Mouse (Mus musculus) embryonic facial prominence, embryonic 11.5 days (tissue): ENCODE measurements around the gene Calm5. TPM values are rescaled to one million over a fixed set of nuclear protein-coding genes. Genes with fewer than 3 reads are reported as not detected.

Experiments used
- ATAC-seq: fragments of 200-750 bp; cut with Nextera tagmentation; replicated peaks from 2 replicates; pipeline ENCODE4 v1.8.0; 2017; ENCODE audit warnings: low read depth; ENCODE audit not compliant: insufficient number of reproducible peaks, low FRiP score, low TSS enrichment
- DNase-seq: peaks from one replicate; pipeline ENCODE4 v3.0.0-alpha.2; 2015; ENCODE audit warnings: low spot score
- H3K27ac ChIP-seq: fragments of 300-500 bp; sonication (generic); replicated peaks from 2 replicates; pipeline ENCODE4 v1.5.1; 2014; ENCODE audit warnings: mild to moderate bottlenecking, low read depth, low read length, control low read depth
- H3K27me3 ChIP-seq: fragments of 300-500 bp; sonication (generic); 2 replicates; pipeline ENCODE4 v1.6.1; 2014; ENCODE audit warnings: mild to moderate bottlenecking, low read length, moderate library complexity, mixed read lengths; ENCODE audit not compliant: control insufficient read depth, insufficient read depth
- H3K36me3 ChIP-seq: fragments of 300-500 bp; sonication (generic); replicated peaks from 2 replicates; pipeline ENCODE4 v1.6.1; 2014; ENCODE audit warnings: low read depth, mild to moderate bottlenecking, low read length, moderate library complexity, mixed read lengths; ENCODE audit not compliant: control insufficient read depth, insufficient read depth
- H3K4me1 ChIP-seq: fragments of 300-500 bp; sonication (generic); 2 replicates; pipeline ENCODE4 v1.6.1; 2014; ENCODE audit warnings: low read length, mixed read lengths; ENCODE audit not compliant: control insufficient read depth, insufficient read depth
- H3K4me2 ChIP-seq: fragments of 300-500 bp; sonication (generic); 2 replicates; pipeline ENCODE4 v1.6.1; 2014; ENCODE audit warnings: low read depth, mild to moderate bottlenecking, control low read depth, low read length, moderate library complexity
- H3K4me3 ChIP-seq: fragments of 300-500 bp; sonication (generic); 2 replicates; pipeline ENCODE4 v1.5.1; 2014; ENCODE audit warnings: low read depth, low read length, control low read depth
- H3K9ac ChIP-seq: fragments of 300-500 bp; sonication (generic); replicated peaks from 2 replicates; pipeline ENCODE4 v1.6.1; 2014; ENCODE audit warnings: mild to moderate bottlenecking, control low read depth, low read length
- H3K9me3 ChIP-seq: fragments of 300-500 bp; sonication (generic); replicated peaks from 2 replicates; pipeline ENCODE4 v1.6.1; 2016; ENCODE audit warnings: mild to moderate bottlenecking, low read length, inconsistent platforms, mixed read lengths; ENCODE audit not compliant: control insufficient read depth
- WGBS: fragments of 180-500 bp; shearing (Covaris S2); extraction: QIAGEN DNeasy Blood & Tissue Kit; methylation state at CpG from one replicate; pipeline ENCODE4 v1.1.7; 2014; 5-methylcytosine and 5-hydroxymethylcytosine counted together
- polyA plus RNA-seq: library from polyadenylated mRNA; unstranded; fragments of >200 nt; fragmentation: Nextera tagmentation; extraction: Ambion mirVana; gene quantifications from 2 replicates; pipeline ENCODE4 v1.2.1, GENCODE M21; 2014

Calm5 gene
- polyA plus RNA-seq, 1 experiment from 2014 or later, result not detected

DNA sequence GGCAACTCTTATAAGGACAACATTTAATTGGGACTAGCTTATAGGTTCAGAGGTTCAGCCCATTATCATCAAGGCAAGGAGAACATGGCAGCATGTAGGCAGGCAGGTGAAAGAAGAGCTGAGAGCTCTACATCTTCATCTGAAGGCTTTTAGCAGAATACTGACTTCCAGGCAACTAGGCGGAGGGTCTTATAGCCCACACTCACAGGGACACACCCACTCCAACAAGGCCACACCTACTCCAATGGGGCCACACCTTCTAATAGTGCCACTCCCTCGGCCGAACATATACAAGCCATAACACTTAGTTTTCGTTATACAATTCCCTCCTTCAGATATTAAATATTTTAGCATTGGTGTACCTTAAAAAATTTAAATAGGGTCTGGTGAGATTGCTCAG lies 18.9 kb downstream of the Calm5 start:
- Histone ChIP-seq H3K36me3 (no peaks in the 10 kb centered on the region), H3K4me3 (no peak overlapping the region), H3K9me3 (no peaks in the 10 kb centered on the region), H3K4me1 (no peaks in the 10 kb centered on the region), H3K9ac (no peak overlapping the region), H3K27me3 (no peaks in the 10 kb centered on the region), H3K27ac (no peak overlapping the region), H3K4me2 (no peak overlapping the region)
- DNase-seq, result no peak
- whole genome bisulfite sequencing, result 88% methylated on average over 4 of the region's 4 CpGs
- no peak for ATAC-seq

DNA sequence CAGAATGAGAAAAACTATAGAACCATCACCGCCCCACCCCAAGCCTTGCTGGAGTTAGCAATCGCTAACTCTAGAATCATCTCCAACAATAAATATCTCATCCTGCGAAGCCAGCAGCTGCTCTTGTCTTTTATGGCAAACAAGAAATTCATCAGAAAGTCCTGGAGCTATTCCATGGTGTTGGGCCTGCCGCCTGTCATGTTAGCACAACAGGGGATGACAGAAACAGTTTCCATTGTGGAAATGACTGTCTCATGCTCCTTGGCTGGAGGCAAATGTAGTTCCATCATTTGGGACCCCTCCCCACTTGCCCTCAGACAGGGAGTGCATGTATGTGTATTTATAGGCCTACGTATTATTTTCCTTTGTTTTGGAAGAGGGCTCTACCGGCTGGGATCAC lies 22.5 kb downstream of the Calm5 start:
- 81% methylated on average over 6 of the region's 6 CpGs for WGBS
- Histone ChIP-seq H3K9ac (no peak overlapping the region), H3K4me3 (no peak overlapping the region), H3K27me3 (no peaks in the 10 kb centered on the region), H3K4me2 (no peak overlapping the region), H3K36me3 (no peaks in the 10 kb centered on the region), H3K27ac (no peak overlapping the region), H3K4me1 (no peaks in the 10 kb centered on the region), H3K9me3 (no peaks in the 10 kb centered on the region)
- ATAC-seq, result no peak
- DNase-seq, result no peak

DNA sequence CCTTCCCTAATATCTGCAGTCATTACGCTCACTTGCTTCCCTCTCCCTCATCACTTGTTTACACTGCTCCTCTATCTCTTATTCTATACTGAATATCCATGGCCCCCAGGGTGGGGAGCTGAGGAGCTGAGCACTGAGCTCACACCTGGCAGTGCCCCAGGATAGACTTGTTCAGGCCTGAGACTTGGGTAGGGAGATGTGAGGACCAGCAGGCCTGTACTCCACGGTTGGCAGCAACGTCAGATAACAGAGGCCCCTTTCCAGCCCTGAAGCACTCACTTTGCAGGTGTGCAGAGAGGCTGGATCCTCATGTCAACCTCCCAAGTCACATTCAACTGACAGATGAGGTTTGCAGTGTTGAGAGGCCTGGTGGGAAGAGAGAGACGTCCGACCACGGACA lies 23.2 kb downstream of the Calm5 start:
- WGBS, result 43% methylated on average over 6 of the region's 6 CpGs
- H3K4me2 ChIP-seq, result no peak overlapping the region
- H3K9me3 ChIP-seq, result no peaks in the 10 kb centered on the region
- ATAC-seq (0 out of 2 replicates have a peak, but pooled peaks have one; percentile 30), DNase-seq (no peak)
- no peaks in the 10 kb centered on the region for H3K4me1 ChIP-seq
- no peak overlapping the region for H3K4me3 ChIP-seq
- no peak overlapping the region for H3K9ac ChIP-seq
- no peaks in the 10 kb centered on the region; the same call in 1 of the 2 replicates for H3K36me3 ChIP-seq
- no peak overlapping the region for H3K27ac ChIP-seq
- no peaks in the 10 kb centered on the region for H3K27me3 ChIP-seq

DNA sequence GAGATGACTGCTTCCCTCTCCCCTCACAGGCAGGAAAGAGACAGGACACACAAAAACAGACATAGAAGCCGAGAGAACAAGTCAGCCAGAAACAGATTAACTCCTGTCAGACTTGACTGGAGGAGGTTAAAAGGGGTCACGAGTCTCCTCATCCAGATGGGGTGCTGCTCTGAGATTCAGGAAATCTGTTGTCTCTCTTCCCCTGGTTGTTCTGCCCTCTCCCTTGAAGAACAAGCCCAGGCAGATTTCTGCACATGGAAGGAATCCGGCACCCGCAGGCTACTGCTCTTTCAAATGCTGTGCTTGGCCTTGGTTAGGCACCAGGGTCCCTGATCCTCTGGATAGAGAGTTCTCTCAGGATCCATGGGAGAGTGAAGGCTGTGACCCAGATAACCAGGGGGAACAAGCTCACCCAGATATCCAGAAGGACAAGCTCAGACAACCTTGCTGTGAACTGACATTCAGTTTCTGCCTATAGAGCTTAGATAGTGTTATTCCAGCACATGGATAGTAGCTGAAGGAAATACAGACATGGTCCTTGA lies 23.8 kb downstream of the Calm5 start:
- H3K4me3 ChIP-seq, result no peak overlapping the region
- no peaks in the 10 kb centered on the region for H3K4me1 ChIP-seq
- no peaks in the 10 kb centered on the region; the same call in 1 of the 2 replicates for H3K36me3 ChIP-seq
- H3K9me3 ChIP-seq, result no peaks in the 10 kb centered on the region
- DNase-seq (peak; percentile 35), ATAC-seq (0 out of 2 replicates have a peak, but pooled peaks have one; percentile 5)
- H3K4me2 ChIP-seq, result no peak overlapping the region
- H3K9ac ChIP-seq, result no peak overlapping the region
- WGBS, result 27% methylated on average over 4 of the region's 4 CpGs
- no peaks in the 10 kb centered on the region for H3K27me3 ChIP-seq
- no peak overlapping the region for H3K27ac ChIP-seq

DNA sequence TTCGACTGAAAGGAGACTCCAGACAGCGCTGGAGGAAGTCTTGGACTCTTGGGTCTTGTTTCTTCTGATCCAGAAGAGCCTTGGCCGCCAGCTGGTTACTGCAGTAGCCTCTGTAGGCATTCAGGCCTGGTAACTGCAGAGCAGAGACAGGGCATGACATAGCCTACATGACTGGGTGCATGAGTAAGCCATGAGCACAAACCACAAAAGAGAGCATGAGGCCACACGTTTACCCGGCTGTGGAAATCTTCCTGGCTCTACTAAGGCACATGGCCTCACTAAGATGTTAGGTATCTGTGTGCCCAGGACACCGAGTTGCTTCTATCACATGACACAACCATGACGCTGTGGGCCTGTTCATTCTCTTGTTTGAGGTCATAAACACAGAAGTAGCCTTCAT lies 32.7 kb downstream of the Calm5 start:
- H3K4me3 ChIP-seq, result no peak overlapping the region
- 92% methylated on average over 7 of the region's 7 CpGs for WGBS
- DNase-seq, result no peak
- H3K36me3 ChIP-seq, result peaks cover 16% of the 10 kb centered on the region
- H3K27ac ChIP-seq, result no peak overlapping the region
- no peaks in the 10 kb centered on the region for H3K27me3 ChIP-seq
- no peak overlapping the region for H3K9ac ChIP-seq
- no peak overlapping the region for H3K4me2 ChIP-seq
- no peak for ATAC-seq
- H3K9me3 ChIP-seq, result no peaks in the 10 kb centered on the region
- H3K4me1 ChIP-seq, result no peaks in the 10 kb centered on the region

DNA sequence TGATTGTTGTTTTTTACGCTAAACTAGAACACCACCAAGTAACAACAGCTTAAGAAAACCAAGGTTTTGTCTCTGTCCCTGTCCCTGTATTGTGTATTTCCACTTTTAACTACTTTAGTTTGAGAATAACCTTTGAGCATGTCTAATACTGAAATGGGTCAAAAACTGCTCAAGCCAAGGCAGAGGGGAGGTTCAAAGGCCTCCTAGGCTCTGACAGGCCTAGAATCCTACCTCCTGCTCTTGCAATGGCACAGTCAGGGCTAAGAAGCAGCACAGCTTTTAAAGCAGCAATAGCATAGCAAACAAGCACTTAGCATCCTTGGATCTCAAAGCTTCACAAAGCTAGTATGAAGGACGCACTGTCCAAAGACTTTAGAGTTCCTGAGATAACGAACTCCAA lies 35.1 kb downstream of the Calm5 start:
- H3K36me3 ChIP-seq, result peaks cover 13% of the 10 kb centered on the region

DNA sequence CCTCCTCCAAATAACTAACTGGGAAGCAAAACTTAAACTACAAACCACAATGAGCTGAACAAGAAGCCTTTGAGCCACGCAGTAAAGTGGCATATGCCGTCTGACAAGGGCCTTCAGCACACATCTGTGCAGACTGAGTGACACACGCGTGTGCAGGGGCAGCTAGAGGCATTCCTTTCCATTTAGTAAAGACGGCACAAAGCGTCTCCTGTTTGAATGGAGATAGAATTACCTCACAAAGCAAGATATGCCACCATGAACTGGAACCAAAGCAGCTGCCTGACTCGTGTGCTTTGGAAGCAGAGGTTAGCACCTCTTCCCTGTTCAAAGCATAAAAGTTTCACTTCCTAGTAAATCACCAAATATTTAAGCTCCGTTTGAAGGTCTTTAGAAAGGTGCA lies 36.1 kb downstream of the Calm5 start:
- peak overlapping the region; percentile 14; the same call in 1 of the 2 replicates for H3K4me3 ChIP-seq

More for the DNA sequence above, 35.1 kb downstream of the Calm5 start:
- no peak for ATAC-seq
- Histone ChIP-seq H3K9ac (no peak overlapping the region), H3K4me2 (0 out of 2 replicates have a peak overlapping the region, but pooled peaks have one; percentile 2), H3K9me3 (no peaks in the 10 kb centered on the region), H3K27me3 (no peaks in the 10 kb centered on the region), H3K4me1 (no peaks in the 10 kb centered on the region), H3K27ac (no peak overlapping the region), H3K4me3 (no peak overlapping the region)
- WGBS, result 91% methylated on average over 3 of the region's 3 CpGs
- no peak for DNase-seq

DNA sequence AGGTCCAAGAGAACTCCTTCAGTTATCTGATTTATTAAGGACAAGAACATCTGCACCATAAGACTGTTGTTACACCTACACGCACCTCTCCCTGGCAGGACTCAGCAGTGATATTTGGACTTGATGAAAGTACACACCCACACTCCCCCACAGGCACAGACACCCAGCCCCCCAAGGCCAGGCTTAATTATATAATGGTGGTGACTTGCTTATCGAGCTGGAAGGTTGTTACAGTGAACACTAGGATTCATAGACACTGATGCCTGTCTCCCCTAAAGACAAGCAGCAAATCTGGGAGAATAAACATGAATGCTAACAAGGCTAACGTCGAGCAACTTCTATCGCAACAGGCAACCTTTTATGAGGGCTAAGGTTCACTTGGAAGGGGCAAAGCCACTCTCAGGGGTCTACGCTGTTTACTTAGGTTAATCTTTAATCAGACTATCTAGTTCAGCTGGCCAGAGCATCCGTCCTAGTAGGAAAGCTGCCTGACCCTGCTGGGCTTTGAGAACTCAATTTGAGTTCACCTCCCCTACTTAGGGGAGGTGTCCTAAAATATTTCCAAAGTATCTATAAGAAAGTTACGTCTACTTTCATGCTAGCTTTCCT lies 37.6 kb downstream of the Calm5 start:
- no peak for ATAC-seq
- Histone ChIP-seq H3K9me3 (no peaks in the 10 kb centered on the region), H3K27ac (no peak overlapping the region), H3K27me3 (no peaks in the 10 kb centered on the region), H3K36me3 (peaks cover 11% of the 10 kb centered on the region), H3K4me1 (no peaks in the 10 kb centered on the region), H3K9ac (peak overlapping the region; percentile 23), H3K4me2 (peak overlapping the region; percentile 40), H3K4me3 (peak overlapping the region; percentile 45)
- 36% methylated on average over 8 of the region's 8 CpGs for WGBS
- DNase-seq, result no peak

More for the DNA sequence above, 36.1 kb downstream of the Calm5 start:
- Histone ChIP-seq H3K4me2 (peak overlapping the region; percentile 21; the same call in 1 of the 2 replicates), H3K36me3 (peaks cover 13% of the 10 kb centered on the region), H3K27ac (no peak overlapping the region), H3K9me3 (no peaks in the 10 kb centered on the region), H3K27me3 (no peaks in the 10 kb centered on the region), H3K4me1 (no peaks in the 10 kb centered on the region), H3K9ac (0 out of 2 replicates have a peak overlapping the region, but pooled peaks have one; percentile 13)
- ATAC-seq (no peak), DNase-seq (peak; percentile 32)
- 36% methylated on average over 8 of the region's 8 CpGs for WGBS
